Mouse (Mus musculus) embryonic fibroblast, embryonic 13.5 days (primary cell): Measurements from ENCODE around the gene Gabra2.

Source experiments
- CTCF ChIP-seq: IDR thresholded peaks from 2 replicates; pipeline ENCODE4 v1.5.1; 2011; ENCODE audit warnings: mild to moderate bottlenecking, control low read depth, low read length, moderate library complexity, borderline replicate concordance; ENCODE audit not compliant: insufficient read depth
- POLR2A ChIP-seq: IDR thresholded peaks from 2 replicates; pipeline ENCODE4 v1.6.1; 2011; ENCODE audit warnings: low read depth, mild to moderate bottlenecking, control low read depth, low read length, moderate library complexity

DNA sequence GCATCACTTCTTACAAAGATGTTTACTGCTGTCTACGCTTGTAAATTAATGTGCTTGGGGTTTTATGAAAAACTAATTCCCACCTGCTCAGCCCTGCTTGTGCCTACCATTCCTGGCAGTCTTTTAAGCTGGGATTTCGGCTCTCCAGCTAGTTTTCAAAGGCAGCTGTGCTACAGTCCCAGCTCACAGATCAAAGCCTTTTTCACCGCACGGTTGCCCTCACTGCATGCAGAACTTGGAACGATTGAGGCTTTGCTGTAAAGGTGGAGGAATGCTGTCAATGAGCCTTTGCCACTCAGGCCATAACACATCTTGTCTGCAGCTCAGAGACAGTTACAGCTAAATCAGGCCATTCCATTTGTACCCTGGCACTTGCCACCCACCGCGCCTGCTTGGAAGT lies 37.6 kb downstream of the Gabra2 start:
- TF ChIP-seq POLR2A (no peak), CTCF (no peak)
